Mouse (Mus musculus): ENCODE results near the gene Ubtf.
A peak's percentile ranks its signal among the peaks of the same experiment; 100 is the strongest.
"Not testable (repeated sequence)": the region's sequence is repeated elsewhere in the genome, so short reads cannot be mapped to it uniquely, and the experiment has no call there.

The Ubtf gene

DNA sequence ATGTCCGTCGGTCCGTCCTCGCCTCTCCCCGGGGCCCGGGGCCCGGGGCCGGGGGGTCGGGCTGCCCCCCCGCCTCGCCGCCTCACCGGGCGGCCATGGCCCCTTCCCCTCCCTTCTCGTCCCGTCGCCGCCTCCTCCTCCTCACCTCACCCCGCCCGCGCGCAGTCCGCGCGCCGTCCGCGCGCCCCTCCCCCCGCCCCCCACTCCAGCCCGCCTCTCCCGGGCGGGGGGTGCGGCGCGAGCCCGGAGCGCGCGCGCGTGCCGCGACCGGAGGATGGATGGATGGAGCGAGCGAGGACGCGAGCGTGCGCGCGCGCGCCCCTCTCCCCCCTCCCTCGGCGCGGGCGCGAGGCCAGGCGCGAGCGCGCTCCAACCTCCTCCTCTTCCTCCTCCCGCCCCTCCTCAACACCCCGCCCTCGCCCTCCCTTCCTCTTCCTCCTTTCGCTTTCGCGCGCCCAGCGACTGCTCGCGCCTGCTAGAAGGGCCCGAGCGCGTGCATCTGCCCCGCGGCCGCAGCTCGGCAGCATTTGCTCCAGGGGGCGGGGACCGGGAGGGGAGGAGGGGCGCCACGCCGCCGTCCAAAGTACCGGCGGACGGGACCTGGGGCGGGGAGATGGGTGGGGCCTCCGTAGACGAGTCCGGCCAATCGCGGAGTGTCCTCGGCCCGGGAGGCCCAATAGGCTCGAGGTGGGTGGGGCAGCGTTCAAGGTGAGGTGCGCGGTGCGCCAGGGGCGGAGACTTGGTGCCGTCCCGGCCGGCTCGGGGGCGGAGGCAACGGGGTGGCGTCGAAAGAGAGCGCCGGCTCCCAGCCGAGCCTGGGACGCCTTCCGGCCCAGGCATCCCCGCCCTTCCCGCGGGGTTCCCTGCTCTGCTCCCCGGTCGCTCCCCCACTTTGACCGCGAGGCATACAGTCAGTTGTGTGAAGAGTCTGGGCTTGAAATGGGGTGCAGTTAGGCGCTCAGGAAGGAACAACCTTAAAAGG lies 22.8 kb downstream of the Ubtf start, which contains the start of gene Atxn7l3:
Atxn7l3 (minus strand) TSS at position 141 of the 982 bp plus-strand sequence.
- DNase-seq (ENCODE audit: extremely low spot score, low spot score), result peak; percentile 97

DNA sequence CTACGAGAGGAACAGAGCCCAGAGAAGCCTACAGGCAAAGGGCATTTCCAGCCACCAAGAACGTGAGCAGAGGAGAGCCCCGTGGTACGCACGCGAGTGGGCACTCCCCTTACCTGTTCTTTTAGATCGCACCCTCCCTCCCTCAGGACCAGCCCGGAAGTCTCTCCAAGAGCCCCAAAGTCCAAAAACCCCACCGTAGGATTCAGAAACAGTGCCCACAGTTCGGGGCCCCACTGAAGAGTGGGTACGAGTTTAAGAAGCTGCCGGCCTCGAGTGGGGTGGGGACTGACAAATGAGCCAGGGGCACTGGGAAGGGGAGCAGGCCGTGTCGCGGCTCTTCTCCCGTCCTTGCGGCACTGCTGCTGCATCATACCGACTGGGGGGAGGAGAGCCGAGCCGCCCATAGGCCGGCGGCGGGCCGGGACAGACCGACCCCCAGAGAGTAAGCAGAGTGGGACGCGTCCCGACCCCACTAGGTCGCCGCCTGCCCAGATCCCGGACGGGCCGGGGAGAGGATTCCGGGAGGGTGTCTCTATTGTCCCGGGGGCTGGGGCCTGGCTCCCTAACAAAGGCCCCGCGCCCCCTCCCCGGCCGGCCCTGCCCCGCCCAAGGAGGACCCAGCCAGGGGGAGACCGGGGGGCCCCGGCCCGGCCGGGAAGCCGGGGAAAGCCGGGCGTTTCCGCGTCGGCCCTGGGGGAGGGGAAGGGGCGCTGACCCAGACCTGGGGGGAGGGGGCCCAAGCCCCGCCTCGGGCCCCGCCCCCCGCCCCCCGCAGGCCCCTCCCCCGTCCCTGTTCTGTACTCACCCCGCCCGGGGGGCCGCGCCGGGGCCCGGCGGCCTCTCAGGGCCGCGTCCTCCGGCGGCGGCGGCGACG lies 23.7 kb downstream of the Ubtf start:
- peak; percentile 83 for DNase-seq (ENCODE audit: extremely low spot score, low spot score)

GRCm38 (mm10) chr11:102294887-102295597 lies 24.5 kb downstream of the Ubtf start:
- peak; percentile 15 for DNase-seq (ENCODE audit: extremely low spot score, low spot score)

GRCm38 (mm10) chr11:102294416-102294815 lies 25.1 kb downstream of the Ubtf start:
- DNase-seq (ENCODE audit: extremely low spot score, low spot score), result no peak

GRCm38 (mm10) chr11:102293971-102294370 lies 25.6 kb downstream of the Ubtf start:
- DNase-seq (ENCODE audit: extremely low spot score, low spot score), result no peak

DNA sequence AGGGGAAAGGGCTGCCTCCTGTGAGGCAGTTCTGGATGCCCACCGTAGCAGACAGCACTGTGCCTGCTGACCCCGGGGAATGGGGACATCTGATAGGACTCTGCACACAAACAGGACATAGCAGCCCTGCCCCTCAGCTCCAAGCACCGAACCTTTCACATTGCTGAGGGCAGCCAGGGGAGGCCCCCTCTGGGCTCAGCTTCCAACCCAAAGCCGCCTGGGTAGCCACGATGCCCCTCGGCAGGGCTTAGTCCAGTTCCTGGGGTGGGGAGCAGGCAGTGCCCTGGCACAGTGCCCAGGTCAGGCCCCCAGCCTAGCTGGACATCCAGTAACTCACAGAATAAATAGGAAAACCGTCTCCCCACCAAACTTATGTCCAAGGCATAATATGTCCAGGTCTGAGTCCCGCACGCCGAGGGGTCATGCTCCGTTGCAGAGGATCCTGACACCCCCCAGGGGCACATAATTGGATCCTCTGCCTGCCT lies 28.4 kb downstream of the Ubtf start:
- DNase-seq (ENCODE audit: extremely low spot score, low spot score), result no peak

DNA sequence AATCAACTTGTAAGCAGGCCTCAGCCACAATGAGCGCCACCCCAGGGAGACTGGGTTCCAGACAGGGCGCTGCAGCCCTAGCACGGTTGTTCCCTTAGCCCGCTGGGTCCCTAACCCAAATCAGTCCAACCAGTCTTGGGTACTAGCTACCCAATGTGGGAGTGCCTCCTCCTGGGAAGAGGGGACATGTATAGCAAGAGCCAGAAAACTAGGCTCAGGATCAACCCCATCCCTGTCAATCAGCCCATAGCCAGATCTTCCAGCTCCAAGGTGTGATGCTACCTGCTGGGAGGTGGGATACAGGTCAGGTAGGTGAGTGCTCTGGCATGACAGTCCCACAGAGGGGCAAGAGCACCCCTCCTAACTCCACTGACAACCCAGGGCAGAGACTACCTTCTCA lies 29.4 kb downstream of the Ubtf start:
- peak; percentile 13 for DNase-seq (ENCODE audit: extremely low spot score, low spot score)

- no peak for DNase-seq (ENCODE audit: extremely low spot score, low spot score)
Observed at GRCm38 (mm10) chr11:102289511-102290100, 29.9 kb downstream of the Ubtf start.

- DNase-seq (ENCODE audit: extremely low spot score, low spot score), result no peak
Observed at GRCm38 (mm10) chr11:102288913-102289312, 30.6 kb downstream of the Ubtf start.

DNA sequence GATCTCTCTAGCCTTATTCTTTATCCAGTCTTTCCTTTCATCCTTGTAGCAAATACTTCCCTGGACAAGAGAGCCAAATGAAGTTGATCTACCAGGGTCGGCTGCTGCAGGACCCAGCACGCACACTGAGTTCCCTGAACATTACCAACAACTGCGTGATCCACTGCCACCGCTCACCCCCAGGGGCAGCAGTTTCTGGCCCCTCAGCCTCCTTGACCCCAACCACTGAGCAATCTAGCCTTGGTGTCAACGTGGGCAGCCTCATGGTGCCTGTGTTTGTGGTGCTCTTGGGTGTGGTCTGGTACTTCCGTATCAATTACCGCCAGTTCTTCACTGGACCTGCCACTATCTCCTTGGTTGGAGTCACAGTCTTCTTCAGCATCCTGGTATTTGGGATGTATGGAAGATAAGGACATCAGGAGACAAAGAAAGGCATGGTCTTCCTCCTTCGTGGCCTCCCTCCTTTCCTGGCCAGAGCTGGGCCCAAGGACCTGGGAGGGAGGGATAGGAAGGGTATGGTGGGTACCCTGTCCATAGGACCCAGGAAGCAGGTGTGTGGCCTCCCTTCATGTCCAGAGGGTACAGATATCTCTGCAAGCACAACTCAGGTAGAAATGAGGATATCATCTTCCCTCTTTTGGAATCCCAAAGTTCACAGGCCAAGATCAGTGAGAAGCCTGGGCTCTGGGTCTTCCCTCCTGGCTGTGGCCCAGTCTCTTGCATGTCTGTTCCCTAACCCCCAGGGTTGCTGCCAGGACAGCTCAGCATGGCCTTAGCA lies 31.3 kb downstream of the Ubtf start:
- no peak for DNase-seq (ENCODE audit: extremely low spot score, low spot score)

DNA sequence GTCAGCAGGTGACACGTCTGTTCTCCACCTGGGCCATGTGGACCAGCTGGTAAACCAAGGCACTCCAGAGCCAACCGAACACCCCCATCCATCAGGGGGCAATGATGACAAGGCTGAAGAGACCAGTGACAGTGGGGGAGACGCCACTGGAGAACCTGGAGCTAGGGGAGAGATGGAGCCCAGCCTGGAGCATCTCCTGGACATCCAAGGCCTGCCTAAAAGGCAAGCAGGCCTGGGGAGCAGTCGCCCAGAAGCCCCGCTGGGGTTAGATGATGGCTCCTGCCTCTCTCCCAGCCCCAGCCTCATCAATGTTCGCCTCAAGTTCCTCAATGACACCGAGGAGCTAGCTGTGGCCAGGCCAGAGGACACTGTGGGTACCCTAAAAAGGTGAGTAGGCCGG lies 32.1 kb downstream of the Ubtf start:
- DNase-seq (ENCODE audit: extremely low spot score, low spot score), result no peak

GRCm38 (mm10) chr11:102285095-102285834 lies 34.3 kb downstream of the Ubtf start:
- no peak for DNase-seq (ENCODE audit: extremely low spot score, low spot score)

DNA sequence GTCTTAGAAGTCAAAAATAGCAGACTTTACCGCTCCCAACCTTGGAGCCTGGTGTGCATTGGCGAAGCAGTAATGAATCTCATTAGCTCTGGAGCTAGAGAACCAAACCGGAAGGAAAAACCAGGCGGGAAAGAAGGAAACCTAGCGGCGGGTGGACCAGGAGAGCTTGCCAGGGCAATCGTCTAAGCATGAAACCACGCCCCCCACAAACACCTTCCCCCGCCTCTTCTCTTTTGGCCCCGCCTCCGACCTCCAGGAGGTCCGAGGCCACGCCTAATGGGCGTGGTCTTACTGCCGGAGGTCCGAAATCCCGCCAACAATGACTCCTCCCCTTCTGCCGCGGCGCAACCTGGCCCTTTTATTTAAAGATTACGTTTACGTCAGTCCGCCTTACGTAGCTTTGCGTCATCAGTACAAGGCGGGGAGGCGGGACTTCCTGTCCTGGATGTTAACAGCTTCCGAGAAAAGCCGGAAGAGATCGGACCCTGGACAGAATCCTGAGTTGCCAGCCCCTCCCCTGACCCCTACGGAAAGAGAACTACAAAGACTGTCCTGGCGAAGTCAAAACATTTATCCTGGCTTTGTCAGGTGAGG lies 34.9 kb downstream of the Ubtf start, which contains the start of gene Tmub2:
Tmub2 (plus strand) TSS at position 431 of the 594 bp plus-strand sequence.
- DNase-seq (ENCODE audit: extremely low spot score, low spot score), result peak; percentile 96

GRCm38 (mm10) chr11:102283922-102284321 lies 35.6 kb downstream of the Ubtf start:
- DNase-seq (ENCODE audit: extremely low spot score, low spot score), result no peak

DNA sequence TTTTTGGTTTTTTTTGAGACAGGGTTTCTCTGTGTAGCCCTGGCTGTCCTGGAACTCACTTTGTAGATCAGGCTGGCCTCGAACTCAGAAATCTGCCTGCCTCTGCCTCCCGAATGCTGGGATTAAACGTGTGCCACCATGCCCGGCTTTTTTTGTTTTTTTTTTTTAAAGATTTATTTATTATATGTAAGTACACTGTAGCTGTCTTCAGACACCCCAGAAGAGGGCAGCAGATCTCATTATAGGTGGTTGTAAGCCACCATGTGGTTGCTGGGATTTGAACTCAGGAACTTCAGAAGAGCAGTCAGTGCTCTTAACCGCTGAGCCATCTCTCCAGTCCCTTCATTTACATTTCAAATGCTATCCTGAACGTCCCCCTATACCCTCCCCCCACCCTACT lies 39.3 kb downstream of the Ubtf start:
- DNase-seq (ENCODE audit: extremely low spot score, low spot score), result not testable (repeated sequence)

DNA sequence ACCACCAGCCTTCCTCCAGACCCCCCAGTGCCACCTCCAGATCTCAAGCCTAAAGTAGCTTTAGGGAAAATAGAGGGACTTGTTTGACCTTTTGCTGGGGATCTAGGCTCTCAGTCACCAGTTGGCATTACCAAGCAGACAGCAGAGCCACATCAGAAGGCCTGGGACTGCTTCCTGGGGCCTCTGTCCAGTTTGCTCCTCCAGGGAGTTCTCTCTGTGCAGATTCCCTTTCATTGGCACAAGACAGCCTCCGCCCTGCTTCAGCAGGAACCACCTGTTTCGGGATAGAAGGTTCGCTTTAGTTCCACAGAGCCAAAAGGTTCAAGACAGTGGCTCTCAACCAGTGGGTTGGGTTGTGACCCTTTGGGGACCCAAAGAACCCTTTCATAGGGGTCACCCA lies 39.9 kb downstream of the Ubtf start:
- no peak for DNase-seq (ENCODE audit: extremely low spot score, low spot score)

GRCm38 (mm10) chr11:102277754-102278153 lies 41.8 kb downstream of the Ubtf start:
- no peak for DNase-seq (ENCODE audit: extremely low spot score, low spot score)

- DNase-seq (ENCODE audit: extremely low spot score, low spot score), result peak; percentile 72
Observed at GRCm38 (mm10) chr11:102276411-102276915, 43.1 kb downstream of the Ubtf start.

Measured in neural tube, embryonic 10.5 days (tissue).